Mouse (Mus musculus) intestine, embryonic 15.5 days (tissue): ENCODE results near the gene Hmgn1. TPM values are rescaled to one million over a fixed set of nuclear protein-coding genes. Genes with fewer than 3 reads are reported as not detected.
A peak's percentile ranks its signal among the peaks of the same experiment; 100 is the strongest.

Experiments
- ATAC-seq: fragments of 200-750 bp; cut with Nextera tagmentation; 2 replicates; pipeline ENCODE4 v1.8.0; 2017; ENCODE audit warnings: moderate TSS enrichment, moderate library complexity
- H3K27ac ChIP-seq: fragments of 300-500 bp; sonication (generic); 2 replicates; pipeline ENCODE4 v1.5.1; 2015; ENCODE audit warnings: mild to moderate bottlenecking, inconsistent platforms
- H3K27me3 ChIP-seq: fragments of 300-500 bp; sonication (generic); replicated peaks from 2 replicates; pipeline ENCODE4 v1.6.1; 2015; ENCODE audit warnings: inconsistent platforms
- H3K36me3 ChIP-seq: fragments of 300-500 bp; sonication (generic); 2 replicates; pipeline ENCODE4 v1.6.1; 2015; ENCODE audit warnings: inconsistent platforms
- H3K4me1 ChIP-seq: fragments of 300-500 bp; sonication (generic); replicated peaks from 2 replicates; pipeline ENCODE4 v1.6.1; 2015; ENCODE audit warnings: inconsistent platforms
- H3K4me2 ChIP-seq: fragments of 300-500 bp; sonication (generic); replicated peaks from 2 replicates; pipeline ENCODE4 v1.6.1; 2015; ENCODE audit warnings: mild to moderate bottlenecking, inconsistent platforms
- H3K4me3 ChIP-seq: fragments of 300-500 bp; sonication (generic); replicated peaks from 2 replicates; pipeline ENCODE4 v1.5.1; 2015; ENCODE audit warnings: inconsistent platforms
- H3K9ac ChIP-seq: fragments of 300-500 bp; sonication (generic); 2 replicates; pipeline ENCODE4 v1.6.1; 2015; ENCODE audit warnings: inconsistent platforms
- H3K9me3 ChIP-seq: fragments of 300-500 bp; sonication (generic); 2 replicates; pipeline ENCODE4 v1.6.1; 2016; ENCODE audit warnings: inconsistent platforms
- WGBS: fragments of 180-500 bp; shearing (Covaris S2); methylation state at CpG from one replicate; pipeline ENCODE4 v1.1.7; 2015; 5-methylcytosine and 5-hydroxymethylcytosine counted together
- polyA plus RNA-seq: library from polyadenylated mRNA; unstranded; fragments of >200 nt; fragmentation: Nextera tagmentation; extraction: Ambion mirVana; gene quantifications from 2 replicates; pipeline ENCODE4 v1.2.1, GENCODE M21; 2015

Gene Hmgn1
- polyA plus RNA-seq: 489 and 623 TPM in 2 replicates

DNA sequence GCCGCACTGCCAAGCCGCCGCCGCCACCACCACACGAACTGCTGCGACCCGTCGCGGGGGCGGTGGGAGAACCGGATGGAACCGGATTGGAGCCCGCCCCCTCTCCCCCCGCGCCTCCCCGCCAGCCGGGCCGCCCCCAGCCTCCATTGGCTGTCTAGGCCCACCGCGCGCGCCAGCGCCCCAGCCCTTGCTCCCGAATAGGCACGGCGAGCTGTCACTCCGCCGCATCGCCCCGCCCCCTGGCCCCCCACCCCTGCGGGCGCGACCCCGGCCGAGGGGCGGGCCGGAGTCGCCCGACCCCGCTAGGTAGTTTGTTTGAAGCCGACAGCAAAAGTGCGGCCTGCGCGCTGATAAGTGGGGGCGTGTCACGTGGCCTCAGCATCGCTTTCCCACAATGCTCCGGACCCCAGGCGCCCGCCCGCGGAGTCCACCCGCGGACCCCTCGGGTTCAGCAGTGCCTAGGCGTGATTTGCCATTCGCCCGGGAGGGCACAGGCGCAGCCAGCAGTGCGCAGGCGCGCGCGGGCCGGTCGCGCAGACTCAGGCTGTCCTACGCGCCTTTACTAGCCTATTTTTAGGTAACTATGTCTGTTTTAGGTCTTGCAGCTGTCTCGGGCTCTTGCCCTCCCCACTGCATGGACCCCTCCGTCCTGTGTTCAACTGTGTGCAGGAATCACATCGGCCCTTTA is at the start of gene Hmgn1:
Gene Hmgn1 (minus strand): TSS at position 73 of the 688 bp plus-strand sequence.
- ATAC-seq: peak; percentile 98
- H3K27me3 ChIP-seq: no peaks in the 10 kb centered on the region
- no peaks in the 10 kb centered on the region for H3K9me3 ChIP-seq
- H3K4me2 ChIP-seq: peak within 1 kb of the TSS; percentile 71
- under 1% methylated on average over 56 of the region's 72 CpGs for WGBS
- H3K4me3 ChIP-seq: peak within 1 kb of the TSS; percentile 92
- peaks cover 16% of the 10 kb centered on the region for H3K4me1 ChIP-seq
- H3K36me3 ChIP-seq: peaks cover 12% of the 10 kb centered on the region
- peak within 1 kb of the TSS; percentile 93 for H3K9ac ChIP-seq
- H3K27ac ChIP-seq: peak within 1 kb of the TSS; percentile 94

- H3K27me3 ChIP-seq: no peaks in the 10 kb centered on the region
- H3K4me2 ChIP-seq: no peak overlapping the region
- H3K9me3 ChIP-seq: no peaks in the 10 kb centered on the region
- H3K36me3 ChIP-seq: no peaks in the 10 kb centered on the region
- 44% methylated on average over 2 of the region's 2 CpGs for WGBS
- H3K9ac ChIP-seq: no peak overlapping the region
- H3K4me1 ChIP-seq: 0 out of 2 replicates have a peak, but pooled peaks cover 2% of the 10 kb centered on the region
- H3K27ac ChIP-seq: no peak overlapping the region
- ATAC-seq: no peak
- no peak overlapping the region for H3K4me3 ChIP-seq
Measured at GRCm38 (mm10) chr16:96175399-96175798, 47.9 kb upstream of the Hmgn1 start.

DNA sequence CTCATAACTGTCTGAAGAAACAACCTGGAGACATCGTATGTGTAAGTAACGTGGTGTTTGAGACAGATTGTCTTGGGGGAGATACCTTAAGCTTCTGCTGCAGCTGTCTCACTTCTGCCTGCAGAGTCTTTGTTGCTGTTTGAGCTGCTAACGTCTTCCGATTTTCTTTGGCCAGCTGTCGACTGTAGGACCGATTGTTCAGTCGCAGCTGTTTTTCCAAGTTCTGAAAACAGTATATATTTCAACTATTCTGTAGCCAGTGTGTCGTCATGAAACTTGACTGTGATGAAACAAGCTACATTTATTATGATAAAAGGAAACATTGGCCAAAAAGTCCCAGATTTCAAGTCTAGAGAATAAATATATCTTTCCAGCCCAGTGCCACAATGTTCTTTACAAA is 46.1 kb upstream of the Hmgn1 start:
- 53% methylated on average over 8 of the region's 8 CpGs for WGBS
- Histone ChIP-seq H3K9me3 (no peaks in the 10 kb centered on the region), H3K4me1 (0 out of 2 replicates have a peak, but pooled peaks cover 2% of the 10 kb centered on the region), H3K9ac (no peak overlapping the region), H3K4me3 (no peak overlapping the region), H3K36me3 (no peaks in the 10 kb centered on the region), H3K27me3 (no peaks in the 10 kb centered on the region), H3K27ac (no peak overlapping the region), H3K4me2 (no peak overlapping the region)
- no peak for ATAC-seq

DNA sequence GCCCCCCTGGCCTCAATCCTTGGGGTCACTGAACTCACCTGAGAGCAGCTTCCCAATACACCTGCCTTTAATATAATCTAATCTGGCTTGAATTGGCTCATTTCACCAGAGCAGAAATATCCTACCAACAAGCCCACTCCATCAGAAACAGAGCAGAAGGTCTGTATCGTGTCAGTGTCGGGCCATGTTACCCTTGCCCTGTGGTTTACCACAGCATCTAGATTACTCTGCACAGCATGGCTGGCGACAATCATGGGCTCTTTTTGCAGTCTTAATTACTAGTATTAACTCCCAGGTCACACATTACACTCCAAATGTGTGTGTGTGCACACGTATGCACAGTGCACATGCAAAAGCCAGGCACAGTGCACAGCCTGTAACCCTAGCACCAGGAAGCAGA is 41.3 kb upstream of the Hmgn1 start:
- Histone ChIP-seq H3K27ac (no peak overlapping the region), H3K4me1 (no peaks in the 10 kb centered on the region), H3K9ac (no peak overlapping the region), H3K4me2 (no peak overlapping the region), H3K27me3 (no peaks in the 10 kb centered on the region), H3K36me3 (no peaks in the 10 kb centered on the region), H3K4me3 (no peak overlapping the region), H3K9me3 (no peaks in the 10 kb centered on the region)
- ATAC-seq: no peak
- WGBS: 92% methylated on average over 4 of the region's 4 CpGs

DNA sequence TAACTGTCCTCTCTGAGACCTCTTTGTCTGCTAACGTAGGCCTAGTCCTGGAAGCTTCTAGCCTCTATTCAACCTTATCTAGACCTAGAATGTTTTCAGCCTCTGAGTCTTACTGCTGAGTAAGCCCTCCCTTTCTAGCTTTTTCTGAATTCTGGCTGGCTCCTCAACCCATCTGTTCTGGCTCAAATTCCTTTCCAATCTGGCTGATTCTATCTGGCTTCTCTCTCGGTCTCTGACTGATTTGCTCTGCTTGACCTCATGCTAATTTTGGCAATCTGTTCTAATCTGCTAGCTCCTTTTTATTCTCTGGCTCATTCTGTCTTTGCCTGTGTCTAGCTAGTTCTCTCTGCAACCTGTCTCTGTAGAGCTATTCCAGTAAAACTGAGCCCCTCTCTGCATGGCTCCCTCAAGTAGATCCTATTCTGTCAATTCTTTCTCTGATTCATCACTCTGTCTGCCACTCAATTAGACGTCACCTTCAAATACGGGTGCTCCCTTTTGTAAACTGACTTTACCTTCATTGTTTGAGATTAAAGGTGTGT is 38.3 kb upstream of the Hmgn1 start:
- H3K4me3 ChIP-seq: no peak overlapping the region
- H3K9me3 ChIP-seq: no peaks in the 10 kb centered on the region
- H3K27me3 ChIP-seq: no peaks in the 10 kb centered on the region
- no peak overlapping the region for H3K9ac ChIP-seq
- ATAC-seq: no peak
- no peak overlapping the region for H3K4me2 ChIP-seq
- no peaks in the 10 kb centered on the region for H3K4me1 ChIP-seq
- H3K27ac ChIP-seq: no peak overlapping the region
- WGBS: 71% methylated on average over 4 of the region's 4 CpGs
- no peaks in the 10 kb centered on the region for H3K36me3 ChIP-seq

DNA sequence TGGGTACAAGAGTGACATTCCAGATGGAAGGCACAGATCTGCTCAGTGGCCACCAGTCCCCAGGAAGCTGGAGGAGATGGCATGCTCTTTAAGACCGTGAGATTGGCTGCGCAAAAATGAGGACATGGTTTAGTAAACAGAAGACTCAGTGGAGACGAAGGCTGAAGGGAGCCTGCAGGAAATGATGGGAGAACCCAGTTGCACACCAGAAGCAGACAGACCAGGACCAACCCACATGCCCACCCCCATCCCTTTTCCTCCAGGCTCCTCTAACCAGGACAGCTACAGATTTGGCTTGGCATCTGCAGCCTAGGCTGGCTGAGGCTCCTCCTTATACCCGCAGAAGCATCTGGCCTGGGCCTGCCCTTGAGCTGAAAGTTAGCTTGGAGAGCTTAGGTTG is 33.8 kb upstream of the Hmgn1 start:
- Histone ChIP-seq H3K4me3 (no peak overlapping the region), H3K4me1 (peaks cover 8% of the 10 kb centered on the region), H3K36me3 (no peaks in the 10 kb centered on the region), H3K4me2 (no peak overlapping the region), H3K9me3 (no peaks in the 10 kb centered on the region), H3K9ac (no peak overlapping the region), H3K27me3 (no peaks in the 10 kb centered on the region), H3K27ac (no peak overlapping the region)
- WGBS: 79% methylated on average over 4 of the region's 4 CpGs
- ATAC-seq: no peak

DNA sequence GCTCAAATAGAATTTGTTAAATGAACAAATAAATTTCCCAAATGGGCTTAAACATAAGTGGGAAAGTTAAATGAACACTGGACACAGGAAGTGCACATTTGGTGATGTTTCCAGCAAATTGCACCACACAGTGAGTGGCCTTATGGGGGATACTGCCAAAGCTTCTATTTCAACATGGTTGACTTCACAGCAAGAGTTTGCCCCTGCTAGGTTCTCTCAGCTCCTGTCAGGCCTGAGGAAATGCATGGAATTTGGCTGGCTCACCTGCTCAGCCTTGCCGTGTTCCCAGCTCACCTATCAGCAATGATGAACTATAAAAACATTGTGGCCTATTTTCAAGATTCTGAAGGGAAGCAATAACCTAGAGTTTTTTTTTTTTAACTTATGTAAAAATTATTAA is 33.4 kb upstream of the Hmgn1 start:
- no peak overlapping the region for H3K4me2 ChIP-seq
- H3K9ac ChIP-seq: no peak overlapping the region
- H3K27me3 ChIP-seq: no peaks in the 10 kb centered on the region
- no peak for ATAC-seq
- H3K36me3 ChIP-seq: no peaks in the 10 kb centered on the region
- no peak overlapping the region for H3K4me3 ChIP-seq
- no peaks in the 10 kb centered on the region for H3K9me3 ChIP-seq
- no peak overlapping the region for H3K27ac ChIP-seq
- peaks cover 8% of the 10 kb centered on the region for H3K4me1 ChIP-seq
- 86% methylated on average over 1 of the region's 1 CpGs for WGBS

DNA sequence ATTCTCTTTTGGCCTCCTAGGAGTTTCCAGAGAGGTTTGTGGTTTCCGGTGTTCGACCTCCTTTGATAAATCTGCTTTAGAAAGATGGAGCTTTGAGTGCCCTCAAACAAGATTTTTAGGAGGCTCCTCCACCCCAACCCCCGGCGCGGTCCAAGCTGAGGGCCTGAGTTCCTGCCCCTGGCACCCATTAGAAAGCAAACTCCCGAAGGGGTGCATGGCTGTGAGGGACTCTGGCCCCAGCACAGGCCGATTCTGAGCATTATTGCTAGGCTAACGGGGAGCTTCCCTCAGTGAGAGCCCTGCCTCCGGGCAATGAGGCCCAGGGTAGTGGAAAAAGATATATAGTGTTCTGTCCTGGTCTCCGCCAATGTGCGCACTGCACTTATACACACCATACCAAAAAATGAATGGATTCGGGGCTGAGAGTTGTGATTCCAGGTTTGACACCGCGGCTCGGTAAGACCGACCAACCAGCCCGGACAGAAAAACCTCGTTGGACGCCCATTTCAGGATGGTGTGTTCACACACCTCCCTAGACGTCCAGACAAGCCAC is 32.3 kb upstream of the Hmgn1 start:
- Histone ChIP-seq H3K36me3 (no peaks in the 10 kb centered on the region; the same call in 1 of the 2 replicates), H3K4me2 (peak overlapping the region; percentile 99), H3K4me3 (peak overlapping the region; percentile 65; the same call in 1 of the 2 replicates), H3K4me1 (peaks cover 8% of the 10 kb centered on the region), H3K27ac (0 out of 2 replicates have a peak overlapping the region, but pooled peaks have one; percentile 71), H3K9ac (peak overlapping the region; percentile 90), H3K9me3 (no peaks in the 10 kb centered on the region), H3K27me3 (no peaks in the 10 kb centered on the region)
- ATAC-seq: 0 out of 2 replicates have a peak, but pooled peaks have one; percentile 3
- WGBS: 84% methylated on average over 20 of the region's 20 CpGs

- 1% methylated on average over 63 of the region's 67 CpGs for WGBS
- Histone ChIP-seq H3K9ac (peak overlapping the region; percentile 90), H3K4me3 (peak overlapping the region; percentile 65), H3K27ac (peak overlapping the region; percentile 71), H3K27me3 (no peaks in the 10 kb centered on the region), H3K4me2 (peak overlapping the region; percentile 99), H3K36me3 (no peaks in the 10 kb centered on the region; the same call in 1 of the 2 replicates), H3K9me3 (no peaks in the 10 kb centered on the region), H3K4me1 (peaks cover 8% of the 10 kb centered on the region)
- peak; percentile 87 for ATAC-seq
Measured at GRCm38 (mm10) chr16:96159091-96159731, 31.7 kb upstream of the Hmgn1 start.

DNA sequence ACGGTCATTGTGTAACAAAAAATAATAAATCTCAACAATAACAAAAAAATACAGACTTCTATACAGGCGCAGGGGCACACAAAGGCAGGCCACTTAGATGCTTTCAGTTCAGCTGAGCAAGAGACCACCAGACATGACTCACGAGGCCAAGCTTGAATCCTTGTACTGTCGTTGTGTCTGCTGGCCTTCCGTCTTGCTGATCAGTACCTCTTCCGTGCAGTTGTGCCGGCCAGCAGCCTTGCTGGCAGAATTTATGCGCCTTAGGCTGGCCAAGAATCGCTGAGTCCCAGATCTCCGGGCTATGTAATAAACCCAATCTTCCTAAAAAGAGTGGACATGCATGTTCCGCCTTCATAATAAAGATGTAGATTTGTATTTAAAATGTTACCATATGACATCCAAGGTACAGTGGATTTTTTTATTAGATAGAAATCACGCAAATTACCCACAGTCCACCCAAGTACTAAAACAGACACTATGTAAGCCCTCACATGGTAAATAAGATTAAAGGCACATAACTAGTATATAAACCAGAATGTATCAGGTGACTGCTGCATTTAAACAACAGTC is 31.1 kb upstream of the Hmgn1 start:
- H3K4me1 ChIP-seq: peaks cover 8% of the 10 kb centered on the region
- H3K4me2 ChIP-seq: peak overlapping the region; percentile 99
- H3K36me3 ChIP-seq: no peaks in the 10 kb centered on the region; the same call in 1 of the 2 replicates
- no peaks in the 10 kb centered on the region for H3K9me3 ChIP-seq
- ATAC-seq: peak; percentile 14; the same call in 1 of the 2 replicates
- WGBS: 56% methylated on average over 12 of the region's 12 CpGs
- H3K9ac ChIP-seq: peak overlapping the region; percentile 90
- H3K4me3 ChIP-seq: peak overlapping the region; percentile 65
- H3K27me3 ChIP-seq: no peaks in the 10 kb centered on the region
- H3K27ac ChIP-seq: peak overlapping the region; percentile 71; the same call in 1 of the 2 replicates

DNA sequence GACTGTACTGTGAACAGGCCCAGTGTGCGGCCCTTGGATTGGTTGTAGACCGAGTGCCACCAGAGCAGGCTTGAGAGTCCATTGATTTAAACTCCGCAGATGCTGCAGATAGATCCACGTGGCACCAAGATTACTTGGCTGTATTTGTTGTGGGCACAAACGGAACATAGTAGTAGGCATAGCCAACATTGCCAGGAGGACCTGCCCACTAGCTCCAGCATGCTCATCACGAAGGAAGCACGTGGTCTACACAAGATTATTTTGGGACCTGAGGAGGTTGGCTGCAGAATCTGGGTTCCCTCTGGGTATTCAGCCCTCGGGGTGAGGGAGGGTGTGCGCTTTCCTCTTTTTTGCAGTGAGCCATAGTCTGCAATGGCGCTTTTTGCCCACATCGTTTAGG is 29.6 kb upstream of the Hmgn1 start:
- no peak overlapping the region for H3K27ac ChIP-seq
- H3K9ac ChIP-seq: no peak overlapping the region
- H3K36me3 ChIP-seq: no peaks in the 10 kb centered on the region; the same call in 1 of the 2 replicates
- no peak overlapping the region for H3K4me2 ChIP-seq
- 90% methylated on average over 11 of the region's 11 CpGs for WGBS
- H3K4me3 ChIP-seq: no peak overlapping the region
- H3K9me3 ChIP-seq: no peaks in the 10 kb centered on the region
- ATAC-seq: no peak
- H3K27me3 ChIP-seq: no peaks in the 10 kb centered on the region
- H3K4me1 ChIP-seq: peaks cover 8% of the 10 kb centered on the region

- 88% methylated on average over 8 of the region's 8 CpGs for WGBS
- H3K9ac ChIP-seq: no peak overlapping the region
- ATAC-seq: no peak
- H3K27me3 ChIP-seq: no peaks in the 10 kb centered on the region
- H3K4me2 ChIP-seq: no peak overlapping the region
- no peaks in the 10 kb centered on the region; the same call in 1 of the 2 replicates for H3K36me3 ChIP-seq
- H3K27ac ChIP-seq: no peak overlapping the region
- H3K9me3 ChIP-seq: no peaks in the 10 kb centered on the region
- peaks cover 13% of the 10 kb centered on the region for H3K4me1 ChIP-seq
- H3K4me3 ChIP-seq: no peak overlapping the region
Measured at GRCm38 (mm10) chr16:96156019-96156418, 28.5 kb upstream of the Hmgn1 start.
